Mouse (Mus musculus): ENCODE data around the gene Akap7. TPM values are rescaled to one million over a fixed set of nuclear protein-coding genes. Genes with fewer than 3 reads are reported as not detected.
A peak's percentile ranks its signal among the peaks of the same experiment; 100 is the strongest.

The Akap7 gene
- polyA plus RNA-seq, 1 experiment: 9.0 TPM

GRCm38 (mm10) chr10:25333390-25334079 lies 25.9 kb upstream of the Akap7 start:
- Histone ChIP-seq H3K4me2 (ENCODE audit: low read depth) (no peak overlapping the region), H3K79me2 (ENCODE audit: control insufficient read depth, insufficient read depth) (no peaks in the 10 kb centered on the region), H3K36me3 (ENCODE audit: control insufficient read depth, insufficient read depth) (no peaks in the 10 kb centered on the region), H3K27me3 (ENCODE audit: control insufficient read depth, insufficient read depth, insufficient read length) (no peaks in the 10 kb centered on the region), H3K4me3 (no peak overlapping the region), H3ac (ENCODE audit: control insufficient read depth, insufficient read length) (no peak overlapping the region)
- TF ChIP-seq USF1 (IDR thresholded peaks at IDR 0.05; ENCODE audit: low read depth) (no peak), MAX (IDR thresholded peaks at IDR 0.05; ENCODE audit: low read depth) (no peak), REST (IDR thresholded peaks at IDR 0.05; ENCODE audit: insufficient read depth, insufficient read length) (no peak), E2F4 (IDR thresholded peaks at IDR 0.05; ENCODE audit: insufficient read depth) (no peak), TCF12 (IDR thresholded peaks at IDR 0.05; ENCODE audit: insufficient read depth, poor library complexity, severe bottlenecking) (no peak), POLR2A (IDR thresholded peaks at IDR 0.05; ENCODE audit: insufficient read length, low read depth) (no peak), TCF3 (IDR thresholded peaks at IDR 0.05; ENCODE audit: insufficient read length, low read depth) (no peak), CEBPB (IDR thresholded peaks at IDR 0.05; ENCODE audit: insufficient read depth, poor library complexity, severe bottlenecking) (no peak), MYOG (IDR thresholded peaks at IDR 0.05; ENCODE audit: control insufficient read depth in 1 of 3, insufficient read depth in 1 of 3, insufficient read length in 2 of 3, low read depth in 2 of 3) (no peak), POLR2AphosphoS2 (IDR thresholded peaks at IDR 0.05; ENCODE audit: insufficient read length, low read depth) (no peak), MYOD1 (IDR thresholded peaks at IDR 0.05; ENCODE audit: control insufficient read depth in 1 of 3, insufficient read length in 2 of 3, low read depth in 2 of 3) (no peak), SRF (IDR thresholded peaks at IDR 0.05; ENCODE audit: control insufficient read depth, insufficient read length, low read depth) (no peak)

GRCm38 (mm10) chr10:25331321-25332049 lies 23.8 kb upstream of the Akap7 start:
- Histone ChIP-seq H3ac (ENCODE audit: control insufficient read depth, insufficient read length) (no peak overlapping the region), H3K36me3 (ENCODE audit: control insufficient read depth, insufficient read depth) (no peaks in the 10 kb centered on the region), H3K27me3 (ENCODE audit: control insufficient read depth, insufficient read depth, insufficient read length) (no peaks in the 10 kb centered on the region), H3K79me2 (ENCODE audit: control insufficient read depth, insufficient read depth) (no peaks in the 10 kb centered on the region), H3K4me2 (ENCODE audit: low read depth) (peak overlapping the region; percentile 36), H3K4me3 (no peak overlapping the region)
- TF ChIP-seq CEBPB (IDR thresholded peaks at IDR 0.05; ENCODE audit: insufficient read depth, poor library complexity, severe bottlenecking) (0 out of 2 replicates have a peak, but pooled peaks have one; percentile 22), POLR2A (IDR thresholded peaks at IDR 0.05; ENCODE audit: insufficient read length, low read depth) (no peak), SRF (IDR thresholded peaks at IDR 0.05; ENCODE audit: control insufficient read depth, insufficient read length, low read depth) (no peak), TCF12 (IDR thresholded peaks at IDR 0.05; ENCODE audit: insufficient read depth, poor library complexity, severe bottlenecking) (no peak)

GRCm38 (mm10) chr10:25330094-25330493 lies 22.4 kb upstream of the Akap7 start:
- Histone ChIP-seq H3K27me3 (ENCODE audit: control insufficient read depth, insufficient read depth, insufficient read length) (no peaks in the 10 kb centered on the region), H3K79me2 (ENCODE audit: control insufficient read depth, insufficient read depth) (no peaks in the 10 kb centered on the region)
- no peak for TF ChIP-seq MAX (IDR thresholded peaks at IDR 0.05; ENCODE audit: low read depth)
- no peak for TF ChIP-seq REST (IDR thresholded peaks at IDR 0.05; ENCODE audit: insufficient read depth, insufficient read length)
- no peak for TF ChIP-seq SRF (IDR thresholded peaks at IDR 0.05; ENCODE audit: control insufficient read depth, insufficient read length, low read depth)
- no peak for TF ChIP-seq MYOD1 (IDR thresholded peaks at IDR 0.05; ENCODE audit: control insufficient read depth in 1 of 3, insufficient read length in 2 of 3, low read depth in 2 of 3)
- TF ChIP-seq TCF3 (IDR thresholded peaks at IDR 0.05; ENCODE audit: insufficient read length, low read depth): no peak
- TF ChIP-seq POLR2A (IDR thresholded peaks at IDR 0.05; ENCODE audit: insufficient read length, low read depth): no peak

GRCm38 (mm10) chr10:25327511-25327910 lies 19.8 kb upstream of the Akap7 start:
- Histone ChIP-seq H3K4me3 (no peak overlapping the region), H3K27me3 (ENCODE audit: control insufficient read depth, insufficient read depth, insufficient read length) (no peaks in the 10 kb centered on the region), H3ac (ENCODE audit: control insufficient read depth, insufficient read length) (no peak overlapping the region), H3K4me2 (ENCODE audit: low read depth) (no peak overlapping the region), H3K36me3 (ENCODE audit: control insufficient read depth, insufficient read depth) (no peaks in the 10 kb centered on the region), H3K79me2 (ENCODE audit: control insufficient read depth, insufficient read depth) (no peaks in the 10 kb centered on the region)
- TF ChIP-seq CEBPB (IDR thresholded peaks at IDR 0.05; ENCODE audit: insufficient read depth, poor library complexity, severe bottlenecking): no peak
- TF ChIP-seq SRF (IDR thresholded peaks at IDR 0.05; ENCODE audit: control insufficient read depth, insufficient read length, low read depth): no peak
- no peak for TF ChIP-seq MAX (IDR thresholded peaks at IDR 0.05; ENCODE audit: low read depth)
- no peak for TF ChIP-seq MYOG (IDR thresholded peaks at IDR 0.05; ENCODE audit: control insufficient read depth in 1 of 3, insufficient read depth in 1 of 3, insufficient read length in 2 of 3, low read depth in 2 of 3)
- no peak for TF ChIP-seq POLR2AphosphoS2 (IDR thresholded peaks at IDR 0.05; ENCODE audit: insufficient read length, low read depth)
- TF ChIP-seq REST (IDR thresholded peaks at IDR 0.05; ENCODE audit: insufficient read depth, insufficient read length): no peak
- TF ChIP-seq MYOD1 (IDR thresholded peaks at IDR 0.05; ENCODE audit: control insufficient read depth in 1 of 3, insufficient read length in 2 of 3, low read depth in 2 of 3): no peak
- no peak for TF ChIP-seq TCF3 (IDR thresholded peaks at IDR 0.05; ENCODE audit: insufficient read length, low read depth)
- TF ChIP-seq USF1 (IDR thresholded peaks at IDR 0.05; ENCODE audit: low read depth): no peak
- TF ChIP-seq POLR2A (IDR thresholded peaks at IDR 0.05; ENCODE audit: insufficient read length, low read depth): no peak
- no peak for TF ChIP-seq E2F4 (IDR thresholded peaks at IDR 0.05; ENCODE audit: insufficient read depth)
- no peak for TF ChIP-seq TCF12 (IDR thresholded peaks at IDR 0.05; ENCODE audit: insufficient read depth, poor library complexity, severe bottlenecking)

More at GRCm38 (mm10) chr10:25330094-25330493, 22.4 kb upstream of the Akap7 start:
- Histone ChIP-seq H3K36me3 (ENCODE audit: control insufficient read depth, insufficient read depth) (no peaks in the 10 kb centered on the region), H3K4me3 (no peak overlapping the region), H3ac (ENCODE audit: control insufficient read depth, insufficient read length) (no peak overlapping the region), H3K4me2 (ENCODE audit: low read depth) (no peak overlapping the region)
